Mouse (Mus musculus) thymus, adult 2 months (tissue): ENCODE results near the gene Aoc3.

Experiments used
- CTCF ChIP-seq: fragments of 200-500 bp; IDR thresholded peaks from 2 replicates; pipeline ENCODE4 v1.5.1; 2012; ENCODE audit warnings: mild to moderate bottlenecking, control low read depth, low read length, moderate library complexity, borderline replicate concordance; ENCODE audit not compliant: control insufficient read depth, poor library complexity, insufficient read depth; ENCODE audit errors: extremely low read depth
- POLR2A ChIP-seq: fragments of 200-500 bp; IDR thresholded peaks from 2 replicates; pipeline ENCODE4 v1.6.1; 2012; ENCODE audit warnings: mild to moderate bottlenecking, low read length, control low read depth, moderate library complexity; ENCODE audit not compliant: control insufficient read depth, poor library complexity, insufficient read depth; ENCODE audit errors: extremely low read depth

DNA sequence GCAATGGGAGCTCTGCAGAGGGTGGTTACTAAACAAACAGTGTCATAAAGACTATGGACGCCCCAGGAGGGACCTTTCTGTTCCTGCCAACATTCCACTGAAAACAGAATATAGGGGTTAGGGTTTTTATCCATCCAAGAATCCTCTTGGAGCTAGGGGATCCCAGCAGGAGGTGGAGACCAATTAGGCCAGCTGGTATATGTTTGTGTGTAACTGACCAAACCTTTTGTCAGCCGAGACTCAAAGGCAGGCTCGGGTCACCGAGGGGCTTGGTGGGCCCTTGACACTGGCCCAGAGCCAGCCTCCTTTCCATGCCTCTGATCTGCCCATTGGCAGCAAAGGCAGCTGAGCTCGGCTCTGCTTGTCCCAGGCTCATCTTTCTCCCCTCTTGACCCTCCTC is 47.5 kb upstream of the Aoc3 start:
- TF ChIP-seq CTCF: no peak
- no peak for TF ChIP-seq POLR2A
